Mouse (Mus musculus) gastrocnemius, adult 2 months (tissue): ENCODE measurements around the gene Tbc1d10b. TPM values are rescaled to one million over a fixed set of nuclear protein-coding genes. Genes with fewer than 3 reads are reported as not detected.

Source experiments
- DNase-seq: peaks from one replicate; pipeline ENCODE4 v3.0.0; 2022
- H3K27ac ChIP-seq: fragments of 200-600 bp; 2 replicates; pipeline ENCODE4 v1.8.1; 2022; ENCODE audit warnings: mild to moderate bottlenecking
- H3K4me3 ChIP-seq: fragments of 200-600 bp; 2 replicates; pipeline ENCODE4 v1.8.1; 2022; ENCODE audit warnings: mild to moderate bottlenecking, moderate library complexity
- CTCF ChIP-seq: fragments of 200-600 bp; IDR thresholded peaks from 2 replicates; pipeline ENCODE4 v1.8.1; 2022; ENCODE audit warnings: antibody characterized with exemption, mild to moderate bottlenecking, moderate library complexity
- intact Hi-C: fragments of 180-260 bp; cut with DNase I; formaldehyde crosslinking; loops from one replicate; pipeline ENCODE4 v1.15.1; 2025
- total RNA-seq, 2 experiments: library from RNA; stranded (reverse); gene quantifications; 2 replicates each; pipeline ENCODE4 v1.2.3; 2021

Gene Tbc1d10b
- total RNA-seq, 2 experiments from 2014 or later, result 31.6 to 32.8 TPM

DNA sequence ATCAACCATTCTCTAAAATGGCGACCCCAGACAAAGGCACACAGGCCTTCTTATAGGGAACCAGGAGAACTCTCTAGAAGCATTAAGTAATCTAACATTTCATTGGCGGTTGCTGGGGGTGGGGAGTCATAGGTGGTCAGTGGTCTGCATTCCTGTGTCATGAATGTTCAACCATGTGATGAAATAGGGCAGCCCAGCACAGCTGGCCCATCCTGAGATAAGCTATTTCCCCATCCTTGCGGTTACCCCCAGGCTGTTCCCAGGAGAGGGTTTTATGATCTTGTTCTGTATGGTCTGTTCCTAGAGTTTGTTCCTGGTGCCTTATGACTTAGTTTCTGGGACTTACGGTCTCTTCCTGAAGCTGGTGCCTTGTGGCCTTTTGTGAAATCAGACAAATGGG lies 50.7 kb downstream of the Tbc1d10b start:
- no peak for TF ChIP-seq CTCF
- Histone ChIP-seq H3K4me3 (no peak overlapping the region), H3K27ac (no peak overlapping the region)
- no peak for DNase-seq
- intact Hi-C loops, result no loop called here

DNA sequence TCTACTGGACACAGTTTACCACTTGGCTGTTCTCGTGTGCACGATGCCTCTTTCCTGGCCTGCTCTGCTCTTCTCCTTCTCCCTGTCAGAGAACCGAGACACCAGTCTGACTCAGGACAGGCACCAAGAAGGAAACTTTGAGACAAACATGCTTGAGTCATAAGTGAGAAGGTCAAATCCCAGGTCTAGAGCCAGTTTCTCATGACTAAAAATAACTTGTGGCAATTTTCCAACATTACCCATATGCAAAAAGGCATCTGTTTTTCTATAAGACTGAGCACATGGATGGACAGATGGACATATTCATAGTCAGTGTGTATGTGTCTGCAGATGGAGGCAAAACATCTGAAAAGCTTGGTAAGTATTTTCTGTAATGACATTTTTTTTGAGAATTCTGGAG lies 54.8 kb downstream of the Tbc1d10b start:
- Histone ChIP-seq H3K27ac (peak overlapping the region; percentile 58; the same call in 1 of the 2 replicates), H3K4me3 (no peak overlapping the region)
- intact Hi-C loops, result no loop called here
- no peak for TF ChIP-seq CTCF
- DNase-seq, result no peak

DNA sequence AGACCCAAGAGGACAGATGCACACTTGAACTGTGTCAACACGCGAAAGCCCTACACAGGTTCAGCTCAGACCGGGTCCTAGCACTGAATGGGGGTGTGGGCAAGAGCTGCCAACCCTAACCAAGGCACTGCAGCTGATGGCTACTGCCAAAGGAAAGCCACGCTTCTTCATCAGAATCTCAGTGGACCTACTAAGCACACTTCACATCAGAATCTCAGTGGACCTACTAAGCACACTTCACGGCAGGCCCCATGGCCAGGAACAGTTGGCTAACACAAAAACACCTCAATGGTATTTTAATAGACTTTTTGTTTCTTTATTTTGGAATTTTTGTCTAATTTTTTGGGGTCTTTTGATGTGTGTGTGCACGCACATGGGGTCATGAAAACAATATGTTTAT lies 55.8 kb downstream of the Tbc1d10b start:
- TF ChIP-seq CTCF, result no peak
- no peak for DNase-seq
- H3K4me3 ChIP-seq, result no peak overlapping the region
- no peak overlapping the region for H3K27ac ChIP-seq
- intact Hi-C loops, result no loop called here

DNA sequence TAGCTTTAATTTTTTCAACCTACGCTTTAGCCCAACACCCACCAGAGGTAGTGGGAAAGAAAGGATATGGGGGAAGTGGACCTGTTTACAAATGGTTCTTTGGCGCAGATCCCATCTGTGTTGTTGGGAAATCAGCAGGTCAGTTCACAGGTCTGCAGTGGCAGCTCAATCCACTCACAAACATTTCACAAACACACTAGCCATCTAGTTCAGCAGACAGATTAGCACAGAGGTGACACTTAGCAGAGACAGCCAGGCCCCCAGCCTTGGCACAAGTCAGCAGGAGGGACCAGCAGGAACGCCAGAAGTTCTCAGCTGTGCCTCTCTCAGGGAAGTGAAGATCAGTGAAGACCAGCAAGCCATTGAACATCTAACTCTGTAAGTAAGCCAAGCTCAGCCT lies 60.4 kb downstream of the Tbc1d10b start:
- H3K4me3 ChIP-seq, result no peak overlapping the region
- H3K27ac ChIP-seq, result no peak overlapping the region
- no peak for DNase-seq
- intact Hi-C loops, result no loop called here
- no peak for TF ChIP-seq CTCF

Other genes with a start within 250 kb of the Tbc1d10b start
- gene Cdipt, start 232.6 kb downstream of the Tbc1d10b start, total RNA-seq, result 10 to 100 TPM; 29.3 to 41.0 TPM
- under 1 TPM in 1 of 2 experiments, not detected in 1; 0.47 TPM for gene Cdiptos, start 232.4 kb downstream of the Tbc1d10b start, total RNA-seq
- 10 to 100 TPM; 26.5 to 30.2 TPM for gene Mvp, start 193.8 kb downstream of the Tbc1d10b start, total RNA-seq
- gene Pagr1b, start 192.0 kb downstream of the Tbc1d10b start, total RNA-seq, result not detected
- gene Pagr1a, start 191.1 kb downstream of the Tbc1d10b start, total RNA-seq, result 1 to 10 TPM in 1 of 2 experiments, not detected in 1; 2.4 TPM
- gene Gm42742, start 187.4 kb downstream of the Tbc1d10b start, total RNA-seq, result 10 to 100 TPM; 19.4 to 21.7 TPM
- under 1 TPM; 0.14 to 0.61 TPM for gene Prrt2, start 187.3 kb downstream of the Tbc1d10b start, total RNA-seq
- gene Maz, start 181.4 kb downstream of the Tbc1d10b start, total RNA-seq, result 10 to 100 TPM; 74.5 to 79.0 TPM
- under 1 TPM; 0.66 to 0.84 TPM for gene Kif22, start 166.0 kb downstream of the Tbc1d10b start, total RNA-seq
- gene Zg16, start 121.1 kb downstream of the Tbc1d10b start, total RNA-seq, result not detected
- gene AI467606, start 117.1 kb downstream of the Tbc1d10b start, total RNA-seq, result under 1 TPM; 0.51 to 0.92 TPM
- gene Qprt, start 86.2 kb downstream of the Tbc1d10b start, total RNA-seq, result under 1 TPM; 0.31 to 0.53 TPM
- gene Spn, start 70.6 kb downstream of the Tbc1d10b start, total RNA-seq, result under 1 TPM in 1 of 2 experiments, not detected in 1; 0.17 TPM
- 10 to 100 TPM; 27.2 to 32.4 TPM for gene Cd2bp2, start 12.4 kb downstream of the Tbc1d10b start, total RNA-seq
- gene Mylpf, start 422 bp upstream of the Tbc1d10b start, total RNA-seq, result over 10,000 TPM; 24,727 to 33,034 TPM
- gene Zfp553, start 24.6 kb upstream of the Tbc1d10b start, total RNA-seq, result 1 to 10 TPM; 4.2 to 5.1 TPM
- gene Sept1, start 24.7 kb upstream of the Tbc1d10b start, total RNA-seq, result 1 to 10 TPM in 1 of 2 experiments, under 1 TPM in 1; 0.89 to 2.1 TPM
- 10 to 100 TPM; 17.6 to 17.7 TPM for gene Zfp771, start 35.8 kb upstream of the Tbc1d10b start, total RNA-seq
- gene Dctpp1, start 52.2 kb upstream of the Tbc1d10b start, total RNA-seq, result 10 to 100 TPM; 25.1 to 35.4 TPM
- gene Sephs2, start 65.6 kb upstream of the Tbc1d10b start, total RNA-seq, result 10 to 100 TPM; 30.1 to 36.3 TPM
- gene Itgal, start 87.8 kb upstream of the Tbc1d10b start, total RNA-seq, result under 1 TPM; 0.15 to 0.25 TPM
- 10 to 100 TPM; 35.2 to 38.9 TPM for gene Zfp768, start 137.1 kb upstream of the Tbc1d10b start, total RNA-seq
- gene Zfp747, start 167.6 kb upstream of the Tbc1d10b start, total RNA-seq, result 1 to 10 TPM; 3.7 to 3.8 TPM
- 1 to 10 TPM; 1.6 to 2.4 TPM for gene 9130019O22Rik, start 178.7 kb upstream of the Tbc1d10b start, total RNA-seq
- 1 to 10 TPM; 1.2 to 1.3 TPM for gene E430018J23Rik, start 185.2 kb upstream of the Tbc1d10b start, total RNA-seq
- 1 to 10 TPM; 1.7 to 2.5 TPM for gene Zfp764, start 198.4 kb upstream of the Tbc1d10b start, total RNA-seq
- gene Zfp688, start 213.6 kb upstream of the Tbc1d10b start, total RNA-seq, result 1 to 10 TPM; 1.5 to 2.1 TPM
- 1 to 10 TPM in 1 of 2 experiments, under 1 TPM in 1; 0.71 to 1.3 TPM for gene Zfp689, start 240.7 kb upstream of the Tbc1d10b start, total RNA-seq